Mouse (Mus musculus): Measurements from ENCODE around the gene Trim27. TPM values are rescaled to one million over a fixed set of nuclear protein-coding genes. Genes with fewer than 3 reads are reported as not detected.

Gene Trim27
- total RNA-seq, 1 experiment: 128 TPM

- H3K27ac ChIP-seq (ENCODE audit: insufficient read depth, low read depth, low read length, poor library complexity, severe bottlenecking): no peak overlapping the region
- peaks cover 0 to 6% of the 10 kb centered on the region in 2 experiments; a peak in 1 of 4 replicates for H3K4me1 ChIP-seq (ENCODE audit: control insufficient read depth in 2 of 2, insufficient read depth in 2 of 2, low read length in 2 of 2, poor library complexity in 1 of 2)
- TF ChIP-seq HCFC1 (IDR thresholded peaks at IDR 0.05; ENCODE audit: borderline replicate concordance, insufficient read depth, low read length) (no peak), ZC3H11A (IDR thresholded peaks at IDR 0.05; ENCODE audit: borderline replicate concordance, low read depth, low read length) (no peak), MAFK (IDR thresholded peaks at IDR 0.05; ENCODE audit: insufficient read depth, low read depth, low read length) (no peak), CHD2 (IDR thresholded peaks at IDR 0.05; ENCODE audit: low read depth, low read length) (no peak), ZNF384 (IDR thresholded peaks at IDR 0.05; ENCODE audit: low read depth, low read length) (no peak)
- no peak for DNase-seq (ENCODE audit: low read depth, low spot score)
- peak overlapping the region; percentile 68 for H3K4me3 ChIP-seq (ENCODE audit: insufficient read depth in 1 of 2, low read depth in 1 of 2, low read length in 2 of 2, poor library complexity in 1 of 2, severe bottlenecking in 1 of 2)
- in situ Hi-C loops (cut with MboI; ENCODE audit: low sequenced_read_pairs in 2 of 2, unreplicated experiment in 2 of 2): loop anchor here in 1 of 2 experiments (10.0 to 25.0 kb wide), 3 partner anchors 66 to 756 kb away; partner anchors contain the start of genes Hist1h2ai, Hist1h2bl, Hist1h2bm and Hist1h3h
- H3K9ac ChIP-seq (ENCODE audit: insufficient read depth, low read depth, low read length, poor library complexity, severe bottlenecking): peak overlapping the region; percentile 16
- no peaks in the 10 kb centered on the region for H3K9me3 ChIP-seq (ENCODE audit: control insufficient read depth, insufficient read depth, low read depth, low read length)
- H3K36me3 ChIP-seq (ENCODE audit: control insufficient read depth, insufficient read depth, low read length, poor library complexity, severe bottlenecking): no peaks in the 10 kb centered on the region
Observed at GRCm38 (mm10) chr13:21168371-21169011, 10.8 kb upstream of the Trim27 start.

GRCm38 (mm10) chr13:21169121-21169656, 10.1 kb upstream of the Trim27 start:
- Histone ChIP-seq H3K4me1 (ENCODE audit: control insufficient read depth in 2 of 2, insufficient read depth in 2 of 2, low read length in 2 of 2, poor library complexity in 1 of 2) (peaks cover 0 to 6% of the 10 kb centered on the region in 2 experiments; a peak in 1 of 4 replicates), H3K27ac (ENCODE audit: insufficient read depth, low read depth, low read length, poor library complexity, severe bottlenecking) (no peak overlapping the region), H3K9ac (ENCODE audit: insufficient read depth, low read depth, low read length, poor library complexity, severe bottlenecking) (no peak overlapping the region), H3K4me3 (ENCODE audit: insufficient read depth in 1 of 2, low read depth in 1 of 2, low read length in 2 of 2, poor library complexity in 1 of 2, severe bottlenecking in 1 of 2) (peak overlapping the region; percentile 68), H3K36me3 (ENCODE audit: control insufficient read depth, insufficient read depth, low read length, poor library complexity, severe bottlenecking) (no peaks in the 10 kb centered on the region), H3K9me3 (ENCODE audit: control insufficient read depth, insufficient read depth, low read depth, low read length) (no peaks in the 10 kb centered on the region)
- TF ChIP-seq ZC3H11A (IDR thresholded peaks at IDR 0.05; ENCODE audit: borderline replicate concordance, low read depth, low read length) (no peak), ZNF384 (IDR thresholded peaks at IDR 0.05; ENCODE audit: low read depth, low read length) (no peak; the same call in 1 of the 2 replicates), HCFC1 (IDR thresholded peaks at IDR 0.05; ENCODE audit: borderline replicate concordance, insufficient read depth, low read length) (no peak), MAFK (IDR thresholded peaks at IDR 0.05; ENCODE audit: insufficient read depth, low read depth, low read length) (no peak), CHD2 (IDR thresholded peaks at IDR 0.05; ENCODE audit: low read depth, low read length) (no peak)
- in situ Hi-C loops (cut with MboI; ENCODE audit: low sequenced_read_pairs in 2 of 2, unreplicated experiment in 2 of 2): loop anchor here in 1 of 2 experiments (10.0 to 25.0 kb wide), 3 partner anchors 66 to 756 kb away; partner anchors contain the start of genes Hist1h2ai, Hist1h2bl, Hist1h2bm and Hist1h3h
- no peak for DNase-seq (ENCODE audit: low read depth, low spot score)

GRCm38 (mm10) chr13:21169657-21170430, 9.4 kb upstream of the Trim27 start:
- Histone ChIP-seq H3K27ac (ENCODE audit: insufficient read depth, low read depth, low read length, poor library complexity, severe bottlenecking) (no peak overlapping the region), H3K9ac (ENCODE audit: insufficient read depth, low read depth, low read length, poor library complexity, severe bottlenecking) (peak overlapping the region; percentile 57; the same call in 1 of the 2 replicates), H3K9me3 (ENCODE audit: control insufficient read depth, insufficient read depth, low read depth, low read length) (no peaks in the 10 kb centered on the region), H3K4me3 (ENCODE audit: insufficient read depth in 1 of 2, low read depth in 1 of 2, low read length in 2 of 2, poor library complexity in 1 of 2, severe bottlenecking in 1 of 2) (peak overlapping the region; percentile 68 to 74), H3K4me1 (ENCODE audit: control insufficient read depth in 2 of 2, insufficient read depth in 2 of 2, low read length in 2 of 2, poor library complexity in 1 of 2) (peaks cover 0 to 8% of the 10 kb centered on the region in 2 experiments; a peak in 1 of 4 replicates), H3K36me3 (ENCODE audit: control insufficient read depth, insufficient read depth, low read length, poor library complexity, severe bottlenecking) (no peaks in the 10 kb centered on the region)
- in situ Hi-C loops (cut with MboI; ENCODE audit: low sequenced_read_pairs in 2 of 2, unreplicated experiment in 2 of 2): loop anchor here in 1 of 2 experiments (10.0 to 25.0 kb wide), 3 partner anchors 65 to 755 kb away; partner anchors contain the start of genes Hist1h2ai, Hist1h2bl, Hist1h2bm and Hist1h3h
- DNase-seq (ENCODE audit: low read depth, low spot score): no peak
- TF ChIP-seq ZNF384 (IDR thresholded peaks at IDR 0.05; ENCODE audit: low read depth, low read length): peak; percentile 96
- TF ChIP-seq HCFC1 (IDR thresholded peaks at IDR 0.05; ENCODE audit: borderline replicate concordance, insufficient read depth, low read length): no peak
- TF ChIP-seq MAFK (IDR thresholded peaks at IDR 0.05; ENCODE audit: insufficient read depth, low read depth, low read length): peak; percentile 87

DNA sequence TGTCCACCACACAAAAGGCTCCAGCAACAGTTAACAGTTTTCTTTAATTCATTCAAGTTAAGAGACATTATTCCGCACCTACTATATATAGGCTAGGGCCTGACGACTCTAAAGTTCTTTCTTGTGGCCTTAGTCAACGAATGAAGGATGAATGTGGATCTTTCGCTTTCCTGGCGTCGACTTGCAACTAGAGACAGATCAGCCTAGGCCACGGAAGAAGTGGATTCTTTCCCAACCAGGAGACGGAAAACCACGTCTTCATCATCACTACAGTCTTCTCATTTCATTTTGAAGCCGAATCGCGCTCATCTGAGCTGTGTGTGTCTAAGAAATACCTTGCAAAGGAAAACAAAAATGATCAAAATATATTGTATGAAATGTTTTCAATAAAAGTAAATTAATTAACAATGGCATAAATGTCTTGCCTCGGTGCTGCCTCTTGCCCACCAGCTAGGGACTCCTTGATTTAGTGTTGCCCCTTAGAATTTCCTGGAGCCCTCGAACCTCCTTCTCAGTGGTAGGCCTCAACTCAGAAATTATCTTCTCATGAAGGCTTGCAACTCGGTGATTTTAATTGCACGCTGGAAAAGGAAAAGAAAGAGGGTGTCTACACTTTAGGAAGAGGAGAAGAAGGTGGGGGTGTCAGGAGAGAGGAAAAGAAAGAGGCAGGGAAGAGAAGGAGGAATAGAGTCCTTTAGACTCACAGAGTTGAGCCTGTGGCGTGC, 8.7 kb upstream of the Trim27 start:
- H3K9ac ChIP-seq (ENCODE audit: insufficient read depth, low read depth, low read length, poor library complexity, severe bottlenecking): peak overlapping the region; percentile 42; the same call in 1 of the 2 replicates
- H3K36me3 ChIP-seq (ENCODE audit: control insufficient read depth, insufficient read depth, low read length, poor library complexity, severe bottlenecking): no peaks in the 10 kb centered on the region
- H3K27ac ChIP-seq (ENCODE audit: insufficient read depth, low read depth, low read length, poor library complexity, severe bottlenecking): no peak overlapping the region
- TF ChIP-seq ZC3H11A (IDR thresholded peaks at IDR 0.05; ENCODE audit: borderline replicate concordance, low read depth, low read length): no peak
- peak overlapping the region; percentile 14 to 52; a peak in 2 of 4 replicates for H3K4me3 ChIP-seq (ENCODE audit: insufficient read depth in 1 of 2, low read depth in 1 of 2, low read length in 2 of 2, poor library complexity in 1 of 2, severe bottlenecking in 1 of 2)
- in situ Hi-C loops (cut with MboI; ENCODE audit: low sequenced_read_pairs in 2 of 2, unreplicated experiment in 2 of 2): loop anchor here in 1 of 2 experiments (25.0 kb wide), 1 partner anchor 542 kb away; the partner anchor contains the start of genes Hist1h2ai, Hist1h2bl, Hist1h2bm and Hist1h3h
- H3K4me1 ChIP-seq (ENCODE audit: control insufficient read depth in 2 of 2, insufficient read depth in 2 of 2, low read length in 2 of 2, poor library complexity in 1 of 2): peaks cover 0 to 8% of the 10 kb centered on the region in 2 experiments; a peak in 1 of 4 replicates
- no peaks in the 10 kb centered on the region for H3K9me3 ChIP-seq (ENCODE audit: control insufficient read depth, insufficient read depth, low read depth, low read length)
- no peak for DNase-seq (ENCODE audit: low read depth, low spot score)

All from ES-E14 (cell line).